In the genomic region with DNA sequence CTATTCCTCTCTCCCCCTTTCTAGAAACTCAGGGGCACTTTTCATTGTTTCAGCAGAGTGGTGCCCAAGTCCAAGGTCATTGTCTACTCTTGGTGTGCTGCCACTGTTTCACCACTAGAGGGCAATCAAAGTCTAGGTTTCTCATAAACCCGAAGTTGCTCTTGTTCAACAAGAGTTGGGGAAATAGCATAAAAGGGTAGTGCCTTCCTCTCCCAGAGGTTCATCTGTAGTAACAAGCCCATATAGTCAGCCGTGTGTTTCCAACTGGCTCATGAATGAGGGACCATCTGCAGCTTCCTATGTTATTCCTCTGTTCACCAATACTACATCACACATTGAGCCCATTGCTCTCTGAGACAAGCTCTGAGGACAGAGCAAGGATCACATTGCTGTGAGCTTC, we compare ENCODE assay signal across 9 mouse cellular contexts.
DNase-seq lines count a peak whose midpoint lies in the region; ATAC-seq and TF ChIP-seq lines count a peak whose summit lies in the region.
"Had no signal": no experiment of that assay in that cellular context is flagged by ENCODE, and none has a peak within 500 bp of the region (broad histone marks: within the 10 kb centered on the region; RNA-seq: fewer than 3 reads in every experiment).

No protein-coding gene starts in this region.

- no peak overlapping the region for H3K9ac ChIP-seq in intestine, embryonic 14.5 days (ENCODE audit: low read length)
- H3K9ac ChIP-seq in intestine, embryonic 15.5 days = no peak overlapping the region
- H3K9ac ChIP-seq in forebrain, postnatal 0 days = no peak overlapping the region

- 11% methylated on average over 2 of the region's 2 CpGs for WGBS in intestine, embryonic 14.5 days
- WGBS in intestine, embryonic 15.5 days = 7% methylated on average over 2 of the region's 2 CpGs
- 3% methylated on average over 2 of the region's 2 CpGs for WGBS in forebrain, postnatal 0 days

- H3K4me1 ChIP-seq in intestine, embryonic 14.5 days (replicated peaks; ENCODE audit: control insufficient read depth, insufficient read depth, low read length) = no peaks in the 10 kb centered on the region
- no peaks in the 10 kb centered on the region for H3K4me1 ChIP-seq in intestine, embryonic 15.5 days (replicated peaks)
- H3K4me1 ChIP-seq in forebrain, postnatal 0 days (ENCODE audit: insufficient read depth) = no peaks in the 10 kb centered on the region

- H3K36me3 ChIP-seq in intestine, embryonic 14.5 days (ENCODE audit: control insufficient read depth, insufficient read depth, low read length) = no peaks in the 10 kb centered on the region
- no peaks in the 10 kb centered on the region for H3K36me3 ChIP-seq in intestine, embryonic 15.5 days
- H3K36me3 ChIP-seq in forebrain, postnatal 0 days (ENCODE audit: insufficient read depth) = no peaks in the 10 kb centered on the region

- peak; percentile 65 for DNase-seq in intestine, embryonic 14.5 days (ENCODE audit: low spot score)
- peak; percentile 17 for DNase-seq in c-Kit-positive CD71-positive TER-119-positive erythroid progenitor cells, embryonic 14.5 days (ENCODE audit: low spot score)
- DNase-seq in forebrain, postnatal 0 days = peak; percentile 82
- DNase-seq in kidney, adult 9 months = peak; percentile 53
- DNase-seq in left cerebral cortex, postnatal 36 days (ENCODE audit: low spot score in 2 of 2) = peak; percentile 17 to 30
- peak; percentile 1 for DNase-seq in naive thymus-derived CD4-positive, alpha-beta T cell, adult 2 months (ENCODE audit: low read depth)
- peak; percentile 53 for DNase-seq in thymus, postnatal 0 days (ENCODE audit: low spot score)

- no peak overlapping the region for H3K4me3 ChIP-seq in intestine, embryonic 14.5 days (ENCODE audit: low read depth, low read length)
- H3K4me3 ChIP-seq in intestine, embryonic 15.5 days (replicated peaks) = no peak overlapping the region
- no peak overlapping the region for H3K4me3 ChIP-seq in forebrain, postnatal 0 days (ENCODE audit: low read depth, low read length)

- TF ChIP-seq CTCF in forebrain, postnatal 0 days (IDR thresholded peaks at IDR 0.05; ENCODE audit: low read depth) = peak; percentile 87

- H3K9me3 ChIP-seq in intestine, embryonic 14.5 days (ENCODE audit: control insufficient read depth, low read length) = no peaks in the 10 kb centered on the region
- no peaks in the 10 kb centered on the region for H3K9me3 ChIP-seq in intestine, embryonic 15.5 days
- no peaks in the 10 kb centered on the region for H3K9me3 ChIP-seq in forebrain, postnatal 0 days (ENCODE audit: low read length)

- intact Hi-C loops in left cerebral cortex, postnatal 36 days (cut with DNase I) = loop anchor here (10.0 kb wide), 1 partner anchor 372 kb away; no protein-coding TSS in a partner anchor

- no peaks in the 10 kb centered on the region for H3K27me3 ChIP-seq in intestine, embryonic 14.5 days (replicated peaks; ENCODE audit: control insufficient read depth, insufficient read depth, low read length)
- H3K27me3 ChIP-seq in intestine, embryonic 15.5 days (replicated peaks) = no peaks in the 10 kb centered on the region
- no peaks in the 10 kb centered on the region for H3K27me3 ChIP-seq in forebrain, postnatal 0 days (ENCODE audit: insufficient read depth, low read length)

- H3K27ac ChIP-seq in intestine, embryonic 14.5 days (ENCODE audit: low read depth) = no peak overlapping the region
- H3K27ac ChIP-seq in intestine, embryonic 15.5 days = no peak overlapping the region
- H3K27ac ChIP-seq in forebrain, postnatal 0 days (ENCODE audit: low read depth, low read length) = no peak overlapping the region
- H3K27ac ChIP-seq: macrophage had no signal

- H3K4me2 ChIP-seq in intestine, embryonic 14.5 days (ENCODE audit: low read length) = no peak overlapping the region
- H3K4me2 ChIP-seq in intestine, embryonic 15.5 days (replicated peaks) = no peak overlapping the region
- no peak overlapping the region for H3K4me2 ChIP-seq in forebrain, postnatal 0 days (ENCODE audit: low read depth)

- ATAC-seq in intestine, embryonic 14.5 days (replicated peaks; ENCODE audit: low FRiP score, low TSS enrichment, low read depth) = no peak
- ATAC-seq in intestine, embryonic 15.5 days = no peak
- ATAC-seq in forebrain, postnatal 0 days = peak; percentile 50

Comparison
In these comparisons a context has a peak if more than half of its experiments do, and no peak if none do; other contexts are left out.
1. DNase-seq: peak in every context shown above with its lines; median percentile 82 in forebrain, postnatal 0 days; 65 in intestine, embryonic 14.5 days; 53 in kidney, adult 9 months; 53 in thymus, postnatal 0 days; 24 in left cerebral cortex, postnatal 36 days; 17 in c-Kit-positive CD71-positive TER-119-positive erythroid progenitor cells, embryonic 14.5 days; 1 in naive thymus-derived CD4-positive, alpha-beta T cell, adult 2 months.